Mouse (Mus musculus): ENCODE data around the gene Kif27. TPM values are rescaled to one million over a fixed set of nuclear protein-coding genes. Genes with fewer than 3 reads are reported as not detected.

Kif27 gene
- polyA plus RNA-seq, 1 experiment from 2014 or later: 2.3 TPM

DNA sequence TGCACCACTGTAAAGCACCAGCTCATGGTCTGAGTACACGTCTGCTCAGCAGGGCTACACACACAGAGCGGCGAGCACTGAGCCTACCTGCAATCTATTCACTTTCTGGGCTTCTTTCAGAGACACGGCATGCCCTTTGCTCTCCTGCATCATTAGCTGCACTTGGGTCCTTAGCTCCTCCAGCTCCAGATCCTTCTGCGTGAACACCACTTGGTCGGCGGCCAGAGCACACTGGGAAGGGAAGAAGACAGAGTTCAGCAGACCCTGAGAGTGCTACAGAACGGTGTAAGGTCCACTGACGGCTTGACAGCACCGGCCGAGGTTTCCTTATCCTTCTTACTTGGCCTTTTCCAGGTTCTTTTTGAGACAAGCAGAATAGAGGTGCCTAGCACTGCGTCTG is 21.5 kb downstream of the Kif27 start:
- H3K27me3 ChIP-seq (ENCODE audit: control insufficient read depth, insufficient read depth, low read length): no peaks in the 10 kb centered on the region
- no peak overlapping the region for H3K4me3 ChIP-seq (ENCODE audit: low read depth, low read length)
- H3K36me3 ChIP-seq (ENCODE audit: control insufficient read depth, insufficient read depth, low read length): no peaks in the 10 kb centered on the region
- H3K9me3 ChIP-seq (ENCODE audit: control insufficient read depth, low read length): no peaks in the 10 kb centered on the region
- no peak overlapping the region for H3K9ac ChIP-seq (replicated peaks; ENCODE audit: low read depth, low read length)
- ATAC-seq (ENCODE audit: low read depth): no peak
- no peaks in the 10 kb centered on the region for H3K4me1 ChIP-seq (ENCODE audit: control insufficient read depth, insufficient read depth, low read length)
- H3K27ac ChIP-seq (ENCODE audit: low read depth, low read length): no peak overlapping the region
- no peak overlapping the region for H3K4me2 ChIP-seq (ENCODE audit: low read depth, low read length)
- 86% methylated on average over 12 of the region's 12 CpGs for WGBS

DNA sequence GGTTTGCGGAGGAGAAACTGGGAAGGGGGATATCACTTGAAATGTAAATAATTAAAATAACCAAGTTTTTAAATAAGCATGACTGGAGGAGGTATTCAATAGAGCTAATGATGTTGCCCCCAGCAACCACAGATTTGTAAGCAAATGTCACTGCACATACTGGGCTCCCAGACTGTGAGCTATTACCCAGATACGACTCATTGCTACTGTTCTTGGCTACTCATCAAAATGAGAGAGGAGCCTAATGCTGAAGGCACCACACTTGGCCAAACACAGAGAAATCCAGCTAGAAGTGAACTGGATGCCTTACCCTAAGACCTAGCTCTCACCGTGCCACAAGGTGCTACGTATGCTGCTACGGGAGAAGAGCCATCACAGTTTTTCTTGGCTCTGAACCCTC is 24.8 kb downstream of the Kif27 start:
- Histone ChIP-seq H3K9me3 (ENCODE audit: control insufficient read depth, low read length) (no peaks in the 10 kb centered on the region), H3K27me3 (ENCODE audit: control insufficient read depth, insufficient read depth, low read length) (no peaks in the 10 kb centered on the region), H3K4me3 (ENCODE audit: low read depth, low read length) (no peak overlapping the region), H3K27ac (ENCODE audit: low read depth, low read length) (no peak overlapping the region), H3K36me3 (ENCODE audit: control insufficient read depth, insufficient read depth, low read length) (no peaks in the 10 kb centered on the region), H3K4me2 (ENCODE audit: low read depth, low read length) (no peak overlapping the region), H3K4me1 (ENCODE audit: control insufficient read depth, insufficient read depth, low read length) (no peaks in the 10 kb centered on the region), H3K9ac (replicated peaks; ENCODE audit: low read depth, low read length) (no peak overlapping the region)
- WGBS: 91% methylated on average over 5 of the region's 5 CpGs
- ATAC-seq (ENCODE audit: low read depth): no peak

DNA sequence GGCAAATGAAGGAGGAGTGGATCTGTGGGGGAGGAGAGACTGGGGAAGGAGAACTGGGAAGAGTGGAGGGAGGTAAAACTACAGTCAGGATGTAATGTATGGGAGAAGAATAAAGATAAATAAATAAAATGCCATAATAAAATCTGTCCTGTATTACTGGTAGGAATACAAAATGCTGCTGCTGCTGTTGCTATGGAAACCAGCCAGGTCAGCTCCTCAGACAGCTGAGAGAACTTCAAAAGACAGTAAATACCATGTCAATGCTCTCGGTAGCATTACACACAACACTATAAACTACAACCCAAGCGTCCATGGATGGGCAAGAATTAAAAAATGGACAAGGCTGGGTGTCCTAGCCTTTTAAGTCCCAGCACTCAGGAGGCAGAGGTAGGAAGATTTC is 41.2 kb downstream of the Kif27 start:
- Histone ChIP-seq H3K36me3 (ENCODE audit: control insufficient read depth, insufficient read depth, low read length) (no peaks in the 10 kb centered on the region), H3K4me3 (ENCODE audit: low read depth, low read length) (no peak overlapping the region), H3K4me2 (ENCODE audit: low read depth, low read length) (no peak overlapping the region), H3K9ac (replicated peaks; ENCODE audit: low read depth, low read length) (no peak overlapping the region), H3K27me3 (ENCODE audit: control insufficient read depth, insufficient read depth, low read length) (no peaks in the 10 kb centered on the region), H3K9me3 (ENCODE audit: control insufficient read depth, low read length) (no peaks in the 10 kb centered on the region), H3K27ac (ENCODE audit: low read depth, low read length) (no peak overlapping the region), H3K4me1 (ENCODE audit: control insufficient read depth, insufficient read depth, low read length) (no peaks in the 10 kb centered on the region)
- WGBS: 34% methylated on average over 2 of the region's 2 CpGs
- ATAC-seq (ENCODE audit: low read depth): no peak

DNA sequence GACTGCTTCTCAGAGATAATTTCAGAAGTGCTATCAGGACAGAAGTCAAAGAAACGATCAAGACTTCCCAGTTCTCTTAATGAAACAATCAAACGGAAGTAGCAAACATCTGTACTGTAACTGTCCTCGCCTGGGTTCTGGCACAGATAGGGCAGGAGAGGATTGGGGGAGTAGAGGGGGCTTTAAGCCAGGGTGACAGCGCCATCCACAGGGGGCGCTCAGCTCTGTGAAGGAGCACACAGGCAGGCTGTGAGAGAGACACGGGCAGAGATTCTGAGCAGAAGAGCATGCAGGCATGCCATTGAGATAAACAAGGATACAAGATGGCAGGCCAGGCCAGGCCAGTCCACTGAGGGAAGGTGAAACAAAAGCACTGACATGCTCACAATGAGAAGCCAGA is 43.9 kb downstream of the Kif27 start:
- H3K4me2 ChIP-seq (ENCODE audit: low read depth, low read length): no peak overlapping the region
- H3K27me3 ChIP-seq (ENCODE audit: control insufficient read depth, insufficient read depth, low read length): no peaks in the 10 kb centered on the region
- H3K36me3 ChIP-seq (ENCODE audit: control insufficient read depth, insufficient read depth, low read length): no peaks in the 10 kb centered on the region
- no peak overlapping the region for H3K9ac ChIP-seq (replicated peaks; ENCODE audit: low read depth, low read length)
- H3K9me3 ChIP-seq (ENCODE audit: control insufficient read depth, low read length): no peaks in the 10 kb centered on the region
- H3K4me3 ChIP-seq (ENCODE audit: low read depth, low read length): no peak overlapping the region
- H3K27ac ChIP-seq (ENCODE audit: low read depth, low read length): no peak overlapping the region
- no peak for ATAC-seq (ENCODE audit: low read depth)
- 62% methylated on average over 6 of the region's 6 CpGs for WGBS
- no peaks in the 10 kb centered on the region for H3K4me1 ChIP-seq (ENCODE audit: control insufficient read depth, insufficient read depth, low read length)

DNA sequence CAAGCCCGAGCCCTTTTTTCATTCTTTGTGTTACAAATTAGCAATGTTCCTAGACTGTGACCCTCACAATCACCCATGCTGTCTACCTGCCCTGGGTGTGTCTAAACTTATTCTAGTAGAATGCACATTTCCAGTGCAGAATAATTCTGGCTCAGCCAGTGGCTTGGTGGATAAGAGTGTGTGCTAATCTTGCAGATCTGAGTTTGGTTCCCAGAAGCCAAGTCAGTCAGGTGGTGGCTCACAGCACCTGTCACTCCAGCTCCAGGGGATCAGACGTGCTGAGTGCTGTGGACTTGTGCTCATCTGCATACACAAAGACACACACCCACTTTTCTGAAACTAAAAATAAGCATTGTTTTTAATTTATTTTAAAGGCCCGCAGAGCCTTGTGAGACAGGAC is 45.2 kb downstream of the Kif27 start:
- no peak overlapping the region for H3K4me2 ChIP-seq (ENCODE audit: low read depth, low read length)
- H3K9ac ChIP-seq (replicated peaks; ENCODE audit: low read depth, low read length): no peak overlapping the region
- no peaks in the 10 kb centered on the region for H3K36me3 ChIP-seq (ENCODE audit: control insufficient read depth, insufficient read depth, low read length)
- no peaks in the 10 kb centered on the region for H3K27me3 ChIP-seq (ENCODE audit: control insufficient read depth, insufficient read depth, low read length)
- no peak overlapping the region for H3K4me3 ChIP-seq (ENCODE audit: low read depth, low read length)
- ATAC-seq (ENCODE audit: low read depth): no peak
- no peaks in the 10 kb centered on the region for H3K4me1 ChIP-seq (ENCODE audit: control insufficient read depth, insufficient read depth, low read length)
- no peak overlapping the region for H3K27ac ChIP-seq (ENCODE audit: low read depth, low read length)
- H3K9me3 ChIP-seq (ENCODE audit: control insufficient read depth, low read length): no peaks in the 10 kb centered on the region
- 79% methylated on average over 3 of the region's 3 CpGs for WGBS

DNA sequence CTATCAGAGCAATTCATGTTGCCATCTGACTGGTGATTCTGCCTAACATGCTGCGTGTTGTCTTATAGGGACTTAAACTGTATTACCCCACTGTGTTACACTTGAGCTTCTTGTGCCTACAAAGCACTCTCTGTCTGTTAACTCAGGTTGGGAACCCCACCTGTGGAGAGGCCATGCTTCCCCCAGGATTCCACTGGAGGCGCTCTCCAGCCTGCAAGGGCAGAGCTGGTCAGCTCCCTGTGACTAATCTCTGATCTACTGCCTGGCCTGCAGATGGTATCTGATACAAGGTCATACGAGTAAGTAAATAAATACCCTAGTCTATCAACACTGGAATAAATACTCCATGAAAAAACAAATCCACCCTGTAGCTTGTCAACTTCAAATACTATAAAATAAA is 47.6 kb downstream of the Kif27 start:
- no peaks in the 10 kb centered on the region for H3K27me3 ChIP-seq (ENCODE audit: control insufficient read depth, insufficient read depth, low read length)
- H3K4me3 ChIP-seq (ENCODE audit: low read depth, low read length): no peak overlapping the region
- H3K4me1 ChIP-seq (ENCODE audit: control insufficient read depth, insufficient read depth, low read length): no peaks in the 10 kb centered on the region
- no peak overlapping the region for H3K4me2 ChIP-seq (ENCODE audit: low read depth, low read length)
- 51% methylated on average over 3 of the region's 3 CpGs for WGBS
- no peaks in the 10 kb centered on the region for H3K36me3 ChIP-seq (ENCODE audit: control insufficient read depth, insufficient read depth, low read length)
- no peak overlapping the region for H3K9ac ChIP-seq (replicated peaks; ENCODE audit: low read depth, low read length)
- ATAC-seq (ENCODE audit: low read depth): no peak
- H3K9me3 ChIP-seq (ENCODE audit: control insufficient read depth, low read length): no peaks in the 10 kb centered on the region
- H3K27ac ChIP-seq (ENCODE audit: low read depth, low read length): no peak overlapping the region

DNA sequence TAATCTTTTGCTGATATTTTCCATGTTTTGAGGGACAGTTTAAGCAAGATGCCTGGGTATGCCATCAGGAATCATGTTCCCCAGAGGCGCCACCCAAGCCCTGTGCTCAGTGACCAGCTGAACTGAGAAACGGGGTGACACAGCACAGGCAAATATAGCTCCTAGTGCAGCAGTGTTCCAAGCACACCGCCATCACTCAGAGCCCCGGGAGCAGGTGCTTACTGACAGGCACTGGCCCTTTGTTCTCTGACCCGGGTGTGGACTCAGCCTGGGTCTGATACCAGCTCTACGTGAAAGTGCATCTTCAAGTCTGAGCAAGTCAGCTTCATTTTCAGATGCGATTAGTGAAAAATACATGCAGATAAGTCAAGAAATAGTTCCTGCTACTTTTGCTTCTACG is 49.4 kb downstream of the Kif27 start:
- H3K27ac ChIP-seq (ENCODE audit: low read depth, low read length): no peak overlapping the region
- no peaks in the 10 kb centered on the region for H3K4me1 ChIP-seq (ENCODE audit: control insufficient read depth, insufficient read depth, low read length)
- H3K27me3 ChIP-seq (ENCODE audit: control insufficient read depth, insufficient read depth, low read length): no peaks in the 10 kb centered on the region
- H3K4me2 ChIP-seq (ENCODE audit: low read depth, low read length): no peak overlapping the region
- H3K4me3 ChIP-seq (ENCODE audit: low read depth, low read length): no peak overlapping the region
- H3K9me3 ChIP-seq (ENCODE audit: control insufficient read depth, low read length): no peaks in the 10 kb centered on the region
- no peaks in the 10 kb centered on the region for H3K36me3 ChIP-seq (ENCODE audit: control insufficient read depth, insufficient read depth, low read length)
- ATAC-seq (ENCODE audit: low read depth): no peak
- H3K9ac ChIP-seq (replicated peaks; ENCODE audit: low read depth, low read length): no peak overlapping the region
- WGBS: 58% methylated on average over 8 of the region's 8 CpGs

DNA sequence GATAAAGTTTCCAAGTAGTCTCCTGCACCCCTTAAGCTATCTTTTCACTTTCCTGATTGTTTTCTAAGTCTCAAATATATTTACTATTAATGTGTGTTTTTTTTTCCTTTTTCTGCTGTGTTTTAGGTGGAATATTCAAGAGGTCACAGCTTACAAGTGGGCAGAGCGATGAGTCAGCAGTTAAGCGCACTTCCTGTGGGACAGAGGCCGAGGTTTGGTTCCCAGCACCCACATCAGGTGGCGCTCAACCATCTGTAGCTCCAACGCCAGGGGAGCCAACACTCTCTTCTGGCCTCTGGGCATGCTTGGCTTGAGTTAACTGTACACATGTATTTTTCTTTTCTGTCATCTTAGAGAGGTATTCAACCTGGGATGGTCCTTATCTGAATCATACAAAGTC is 51.5 kb downstream of the Kif27 start:
- H3K27ac ChIP-seq (ENCODE audit: low read depth, low read length): no peak overlapping the region
- no peaks in the 10 kb centered on the region for H3K9me3 ChIP-seq (ENCODE audit: control insufficient read depth, low read length)
- WGBS: 95% methylated on average over 5 of the region's 5 CpGs

DNA sequence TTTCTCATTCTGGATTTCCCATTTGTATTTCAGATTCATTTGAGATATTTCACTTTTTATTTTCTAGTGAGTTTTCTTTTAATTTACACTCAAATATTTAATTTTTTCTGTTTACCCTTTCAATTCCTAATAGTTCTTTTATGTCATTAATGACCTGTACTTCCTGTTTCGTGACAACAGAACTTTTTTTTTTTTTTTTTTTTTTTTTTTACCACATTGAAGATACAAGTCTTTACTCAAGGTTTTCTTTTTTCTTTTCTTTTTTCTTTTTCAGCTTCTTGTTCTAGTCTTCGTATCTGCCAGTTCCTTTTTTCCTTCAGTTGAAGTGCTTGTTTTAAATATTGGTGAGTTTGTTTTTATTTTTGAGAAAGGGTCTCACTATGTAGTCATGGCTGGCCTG is 53.7 kb downstream of the Kif27 start:
- no peaks in the 10 kb centered on the region for H3K27me3 ChIP-seq (ENCODE audit: control insufficient read depth, insufficient read depth, low read length)
- ATAC-seq (ENCODE audit: low read depth): no peak
- H3K4me1 ChIP-seq (ENCODE audit: control insufficient read depth, insufficient read depth, low read length): no peaks in the 10 kb centered on the region
- no peak overlapping the region for H3K4me2 ChIP-seq (ENCODE audit: low read depth, low read length)
- H3K27ac ChIP-seq (ENCODE audit: low read depth, low read length): no peak overlapping the region
- no peaks in the 10 kb centered on the region for H3K36me3 ChIP-seq (ENCODE audit: control insufficient read depth, insufficient read depth, low read length)
- H3K4me3 ChIP-seq (ENCODE audit: low read depth, low read length): no peak overlapping the region
- no peaks in the 10 kb centered on the region for H3K9me3 ChIP-seq (ENCODE audit: control insufficient read depth, low read length)
- no peak overlapping the region for H3K9ac ChIP-seq (replicated peaks; ENCODE audit: low read depth, low read length)
- 85% methylated on average over 2 of the region's 2 CpGs for WGBS

More for the DNA sequence above, 51.5 kb downstream of the Kif27 start:
- no peak for ATAC-seq (ENCODE audit: low read depth)
- Histone ChIP-seq H3K36me3 (ENCODE audit: control insufficient read depth, insufficient read depth, low read length) (no peaks in the 10 kb centered on the region), H3K9ac (replicated peaks; ENCODE audit: low read depth, low read length) (no peak overlapping the region), H3K4me2 (ENCODE audit: low read depth, low read length) (no peak overlapping the region), H3K4me3 (ENCODE audit: low read depth, low read length) (no peak overlapping the region), H3K4me1 (ENCODE audit: control insufficient read depth, insufficient read depth, low read length) (no peaks in the 10 kb centered on the region), H3K27me3 (ENCODE audit: control insufficient read depth, insufficient read depth, low read length) (no peaks in the 10 kb centered on the region)

Measured in neural tube, embryonic 14.5 days (tissue).